Mouse (Mus musculus) urinary bladder, adult 2 months (tissue): ENCODE measurements around the gene Trp53i13. TPM values are rescaled to one million over a fixed set of nuclear protein-coding genes. Genes with fewer than 3 reads are reported as not detected.

Experiments used
- DNase-seq: peaks from one replicate; pipeline ENCODE4 v3.0.0; 2022; ENCODE audit warnings: low spot score
- polyA plus RNA-seq: library from polyadenylated mRNA; depleted of rRNA; stranded (reverse); fragments of >200 nt; gene quantifications from 2 replicates; pipeline ENCODE4 v1.2.3, GENCODE M21; 2012; rRNA removed

Gene Trp53i13
- polyA plus RNA-seq, 1 experiment, result 21.0 TPM

DNA sequence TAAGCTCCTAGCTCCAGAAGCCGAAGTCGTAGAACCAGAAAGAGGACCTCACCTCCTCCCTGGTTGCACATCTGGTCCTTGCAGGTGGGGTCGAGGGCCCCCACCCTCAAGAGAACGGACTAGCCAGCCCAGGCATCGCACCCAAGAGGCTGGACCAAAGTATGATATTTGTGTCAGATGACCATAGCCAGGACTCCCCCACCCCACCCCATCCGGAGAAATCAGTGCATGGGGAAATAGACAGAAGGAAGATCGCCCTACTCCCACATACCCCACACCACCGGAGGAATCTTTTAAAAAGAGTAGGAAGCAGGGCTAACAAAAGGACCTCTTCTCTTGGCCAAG lies 52.7 kb downstream of the Trp53i13 start:
- DNase-seq, result no peak

DNA sequence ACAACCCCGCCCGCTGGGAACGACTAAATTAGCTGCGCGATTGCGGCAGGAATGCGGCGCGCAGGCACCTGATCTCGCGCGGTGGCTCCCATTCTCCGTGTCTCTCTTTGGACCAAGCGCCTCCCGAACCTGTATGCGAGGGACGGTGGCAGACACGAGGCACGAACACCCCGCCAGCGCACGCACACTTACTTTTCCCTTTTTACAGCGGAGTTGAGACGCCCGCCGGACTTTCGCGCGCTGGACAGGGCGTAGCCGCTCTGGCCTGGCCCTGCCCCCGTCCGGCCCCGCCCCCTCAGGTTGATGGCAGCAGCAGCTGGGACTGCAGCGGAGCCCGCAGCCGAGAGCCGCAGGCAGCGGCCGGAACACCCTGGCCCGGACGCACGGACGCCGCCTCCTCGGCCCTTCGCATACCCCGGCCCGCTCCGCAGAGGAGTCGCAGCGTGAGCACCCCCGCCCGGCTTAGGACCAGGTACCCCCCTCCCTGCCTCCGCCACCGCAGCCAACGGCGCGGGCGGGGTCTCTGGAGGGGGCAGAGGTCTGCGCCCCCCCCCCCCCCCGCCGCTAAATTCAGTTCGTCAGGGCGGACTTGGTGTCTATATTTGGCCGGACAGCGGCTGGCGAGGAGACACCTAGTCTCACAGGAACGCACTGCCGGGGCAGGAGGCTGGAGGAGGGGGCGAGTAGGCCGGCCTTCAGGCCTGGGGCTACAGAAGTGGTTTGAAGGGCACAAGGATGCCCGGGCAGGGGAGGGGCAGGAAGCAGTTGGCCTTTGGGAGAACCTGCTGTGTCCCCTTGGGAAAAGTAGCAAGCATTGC lies 53.3 kb downstream of the Trp53i13 start, which contains the start of gene Coro6:
Coro6 (plus strand) TSS at position 129 of the 818 bp plus-strand sequence.
- DNase-seq, result peak; percentile 65

DNA sequence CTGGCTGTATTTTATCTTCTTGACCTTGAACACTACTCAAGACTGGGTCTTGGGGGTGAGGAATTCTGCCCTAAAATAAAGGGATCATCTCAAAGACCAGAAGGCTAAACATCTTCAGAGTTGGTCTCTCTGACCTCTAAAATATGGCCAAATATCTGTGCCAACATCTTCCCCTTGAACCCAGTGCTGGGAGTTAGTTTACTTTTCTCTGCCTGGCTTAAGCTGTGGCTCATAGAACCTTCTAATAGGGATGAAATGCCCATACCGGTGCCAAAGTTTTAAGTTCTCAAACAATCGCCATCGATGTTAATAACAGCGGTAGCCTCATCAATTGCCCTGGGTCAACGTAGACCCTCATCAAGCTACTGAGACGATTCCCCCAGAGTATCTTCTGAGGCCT lies 53.9 kb downstream of the Trp53i13 start:
- DNase-seq, result no peak

Other genes with a start within 250 kb of the Trp53i13 start
- 16.2 and 19.9 TPM in 2 replicates for gene Coro6, start 53.6 kb downstream of the Trp53i13 start, polyA plus RNA-seq
- 21.8 and 22.3 TPM in 2 replicates for gene Ankrd13b, start 26.3 kb downstream of the Trp53i13 start, polyA plus RNA-seq
- gene Git1, start 22.4 kb downstream of the Trp53i13 start, polyA plus RNA-seq, result 24.7 and 37.0 TPM in 2 replicates
- gene Abhd15, start 859 bp downstream of the Trp53i13 start, polyA plus RNA-seq, result 0.71 and 1.1 TPM in 2 replicates
- not detected in 2 replicates for gene Gm10392, start 3.2 kb upstream of the Trp53i13 start, polyA plus RNA-seq
- gene Taok1, start 91.8 kb upstream of the Trp53i13 start, polyA plus RNA-seq, result 17.3 and 18.1 TPM in 2 replicates
- gene Nufip2, start 170.2 kb upstream of the Trp53i13 start, polyA plus RNA-seq, result 16.4 and 19.3 TPM in 2 replicates
- not detected in 2 replicates for gene Cryba1, start 209.3 kb upstream of the Trp53i13 start, polyA plus RNA-seq
- 24.1 and 33.8 TPM in 2 replicates for gene Myo18a, start 247.3 kb upstream of the Trp53i13 start, polyA plus RNA-seq